Mouse (Mus musculus) small intestine, adult 2 months (tissue): ENCODE results near the gene Tns3. TPM values are rescaled to one million over a fixed set of nuclear protein-coding genes. Genes with fewer than 3 reads are reported as not detected.

ENCODE experiments used
- H3K27ac ChIP-seq: fragments of 200-500 bp; 2 replicates; pipeline ENCODE4 v1.5.1; 2012; ENCODE audit warnings: low read depth, low read length, control low read depth, inconsistent platforms; ENCODE audit not compliant: insufficient read depth
- H3K27me3 ChIP-seq: fragments of 200-500 bp; 2 replicates; pipeline ENCODE4 v1.6.1; 2012; ENCODE audit warnings: mild to moderate bottlenecking, moderate library complexity, low read length, inconsistent platforms; ENCODE audit not compliant: control insufficient read depth, insufficient read depth
- H3K36me3 ChIP-seq: fragments of 200-500 bp; 2 replicates; pipeline ENCODE4 v1.6.1; 2012; ENCODE audit warnings: mild to moderate bottlenecking, low read length, control low read depth, inconsistent platforms; ENCODE audit not compliant: control insufficient read depth, insufficient read depth
- H3K4me1 ChIP-seq: fragments of 200-500 bp; 2 replicates; pipeline ENCODE4 v1.6.1; 2012; ENCODE audit warnings: low read length, inconsistent platforms, mixed read lengths; ENCODE audit not compliant: control insufficient read depth, insufficient read depth, insufficient read length
- H3K4me3 ChIP-seq: fragments of 200-500 bp; 2 replicates; pipeline ENCODE4 v1.5.1; 2012; ENCODE audit warnings: low read depth, mild to moderate bottlenecking, control low read depth, inconsistent platforms, low read length, moderate library complexity
- CTCF ChIP-seq: fragments of 200-500 bp; IDR thresholded peaks from 2 replicates; pipeline ENCODE4 v1.5.1; 2012; ENCODE audit warnings: low read depth, mild to moderate bottlenecking, control low read depth, inconsistent platforms, low read length, moderate library complexity, mixed read lengths; ENCODE audit not compliant: insufficient replicate concordance, insufficient read length; ENCODE audit errors: extremely low read depth
- POLR2A ChIP-seq: fragments of 200-500 bp; IDR thresholded peaks from 2 replicates; pipeline ENCODE4 v1.6.1; 2012; ENCODE audit warnings: low read depth, mild to moderate bottlenecking, control low read depth, inconsistent platforms, low read length, moderate library complexity
- WGBS: fragments of 180-500 bp; shearing (Covaris S2); methylation state at CpG from one replicate; pipeline ENCODE4 v1.1.7; 2018; 5-methylcytosine and 5-hydroxymethylcytosine counted together
- polyA plus RNA-seq: library from polyadenylated mRNA; depleted of rRNA; stranded (reverse); fragments of >200 nt; gene quantifications from 2 replicates; pipeline ENCODE4 v1.2.3, GENCODE M21; 2012

Tns3 gene
- polyA plus RNA-seq, 1 experiment = 24.9 TPM

DNA sequence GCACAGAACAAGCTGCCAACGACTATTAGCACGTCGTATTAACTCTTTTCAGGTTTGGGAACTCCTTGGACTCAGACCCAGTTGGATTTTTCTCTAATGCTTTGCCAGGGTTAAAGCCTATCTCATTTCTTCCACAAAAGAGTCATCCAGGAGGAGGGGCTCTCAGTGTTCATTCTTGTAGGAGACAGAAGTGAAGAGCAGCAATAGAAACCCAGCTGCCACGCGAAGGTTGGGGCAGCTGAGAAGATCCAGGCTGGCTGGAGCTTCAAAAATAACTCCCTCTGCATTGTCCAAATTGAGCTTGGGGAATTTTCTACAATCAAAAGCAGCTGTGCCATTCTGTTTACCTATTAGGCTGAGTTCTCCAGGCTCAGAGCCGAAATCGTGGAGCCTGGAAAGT, 16.3 kb upstream of the Tns3 start:
- H3K27ac ChIP-seq = no peak overlapping the region
- WGBS = 64% methylated on average over 7 of the region's 7 CpGs

DNA sequence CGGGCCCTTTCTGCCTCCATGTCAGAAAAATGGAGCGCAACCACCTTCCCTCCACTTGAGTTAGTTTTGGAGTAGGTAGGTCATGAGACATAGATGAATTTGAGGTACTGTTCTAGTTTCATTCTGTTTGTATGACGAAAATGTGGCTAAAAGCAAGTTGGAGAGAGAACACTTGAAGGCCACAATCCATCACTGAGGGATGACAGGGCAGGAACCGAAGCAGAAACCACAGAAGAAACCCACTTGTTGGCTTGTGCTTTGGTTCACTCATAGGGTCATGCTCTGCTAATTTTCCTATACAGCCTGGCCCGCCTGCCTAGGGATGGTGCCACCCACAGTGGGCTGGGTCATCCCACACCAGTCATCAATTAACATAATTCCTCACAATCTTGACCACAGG, 14.9 kb upstream of the Tns3 start:
- peaks cover 2% of the 10 kb centered on the region; the same call in 1 of the 2 replicates for H3K4me1 ChIP-seq
- H3K27me3 ChIP-seq = no peaks in the 10 kb centered on the region
- H3K27ac ChIP-seq = no peak overlapping the region
- TF ChIP-seq POLR2A = no peak
- TF ChIP-seq CTCF = no peak
- no peak overlapping the region for H3K4me3 ChIP-seq
- H3K36me3 ChIP-seq = no peaks in the 10 kb centered on the region
- WGBS = 87% methylated on average over 5 of the region's 5 CpGs

More for the DNA sequence above, 16.3 kb upstream of the Tns3 start:
- Histone ChIP-seq H3K27me3 (no peaks in the 10 kb centered on the region), H3K4me3 (no peak overlapping the region), H3K36me3 (no peaks in the 10 kb centered on the region), H3K4me1 (peaks cover 2% of the 10 kb centered on the region; the same call in 1 of the 2 replicates)
- TF ChIP-seq CTCF (no peak), POLR2A (no peak)

DNA sequence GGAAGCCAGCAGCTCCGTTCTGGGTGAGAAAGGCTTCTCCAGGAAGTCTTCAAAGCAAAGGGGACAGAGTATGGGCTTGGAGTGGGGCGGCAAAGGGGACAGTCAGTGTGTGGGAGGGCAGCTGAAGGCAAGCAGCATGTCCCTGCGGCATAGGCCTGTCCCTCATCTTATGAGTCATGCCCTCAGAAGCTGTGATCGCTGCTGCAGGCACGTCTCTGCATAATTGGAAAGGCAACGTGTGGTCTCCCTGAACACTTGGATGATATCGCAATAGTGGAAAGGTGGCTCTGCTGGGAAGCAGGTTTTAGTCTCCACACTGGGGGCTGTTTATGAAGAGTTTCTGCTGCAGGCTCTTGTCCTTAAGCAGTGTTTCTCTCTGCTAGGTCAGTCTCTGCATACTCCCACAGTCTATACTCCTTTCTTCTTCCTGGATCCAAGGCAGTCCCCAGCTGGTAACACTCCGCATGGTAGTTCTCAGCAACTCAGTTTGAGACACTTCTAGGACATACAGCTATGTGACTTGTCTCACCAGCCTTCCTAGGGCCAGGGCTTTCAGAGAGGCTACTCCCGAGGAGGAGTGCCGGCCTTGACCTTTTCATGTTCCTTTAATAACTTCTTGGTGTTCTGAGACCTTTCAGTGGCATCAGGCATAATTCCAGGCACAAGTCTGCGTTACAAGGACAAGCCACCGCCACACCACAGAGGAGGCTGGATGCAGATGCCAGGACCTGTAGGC, 14.1 kb upstream of the Tns3 start:
- 84% methylated on average over 12 of the region's 12 CpGs for WGBS
- no peak overlapping the region for H3K4me3 ChIP-seq
- TF ChIP-seq CTCF (no peak), POLR2A (no peak)

DNA sequence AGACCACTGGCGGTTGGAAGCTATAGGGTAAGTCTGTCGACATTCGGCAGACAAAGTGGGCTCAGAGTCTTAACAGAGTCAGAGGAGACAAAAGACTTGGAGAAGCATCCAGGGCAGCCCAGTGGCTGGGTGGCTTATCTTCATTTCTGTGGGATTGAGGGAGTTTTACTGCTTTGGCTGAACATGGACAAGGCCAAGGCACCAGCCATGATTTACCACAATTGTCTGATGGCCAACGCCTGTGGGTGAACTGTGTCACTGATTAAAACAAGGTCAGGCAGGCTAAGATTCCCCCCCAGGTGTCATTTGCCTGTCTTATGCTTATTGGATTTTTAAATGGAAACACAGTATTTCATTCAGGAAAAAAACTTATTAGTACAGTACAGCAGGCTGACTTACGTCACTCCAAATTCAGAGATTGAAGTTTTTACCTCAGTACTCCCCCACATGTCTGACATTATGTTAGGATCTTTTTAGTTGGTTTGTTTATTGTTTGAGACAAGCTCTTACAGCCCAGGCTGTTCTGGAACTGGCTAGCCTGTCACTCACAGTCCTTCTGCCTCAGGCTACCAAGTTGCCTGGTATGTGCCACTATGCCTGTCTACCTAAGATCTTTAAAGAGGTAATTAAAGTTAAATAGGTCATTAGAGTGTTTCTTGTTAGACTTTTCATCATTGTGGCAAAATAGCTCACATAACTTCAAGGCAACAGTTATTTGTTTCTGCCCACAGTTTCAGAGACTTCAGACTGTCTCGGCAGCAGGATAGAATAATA, 11.6 kb upstream of the Tns3 start:
- TF ChIP-seq CTCF = no peak
- TF ChIP-seq POLR2A = no peak
- no peak overlapping the region for H3K27ac ChIP-seq
- WGBS = 92% methylated on average over 6 of the region's 6 CpGs
- H3K36me3 ChIP-seq = no peaks in the 10 kb centered on the region
- H3K4me3 ChIP-seq = no peak overlapping the region
- peaks cover 2% of the 10 kb centered on the region; the same call in 1 of the 2 replicates for H3K4me1 ChIP-seq
- no peaks in the 10 kb centered on the region for H3K27me3 ChIP-seq

More for the DNA sequence above, 14.1 kb upstream of the Tns3 start:
- Histone ChIP-seq H3K4me1 (peaks cover 2% of the 10 kb centered on the region; the same call in 1 of the 2 replicates), H3K27ac (no peak overlapping the region), H3K36me3 (no peaks in the 10 kb centered on the region), H3K27me3 (no peaks in the 10 kb centered on the region)

DNA sequence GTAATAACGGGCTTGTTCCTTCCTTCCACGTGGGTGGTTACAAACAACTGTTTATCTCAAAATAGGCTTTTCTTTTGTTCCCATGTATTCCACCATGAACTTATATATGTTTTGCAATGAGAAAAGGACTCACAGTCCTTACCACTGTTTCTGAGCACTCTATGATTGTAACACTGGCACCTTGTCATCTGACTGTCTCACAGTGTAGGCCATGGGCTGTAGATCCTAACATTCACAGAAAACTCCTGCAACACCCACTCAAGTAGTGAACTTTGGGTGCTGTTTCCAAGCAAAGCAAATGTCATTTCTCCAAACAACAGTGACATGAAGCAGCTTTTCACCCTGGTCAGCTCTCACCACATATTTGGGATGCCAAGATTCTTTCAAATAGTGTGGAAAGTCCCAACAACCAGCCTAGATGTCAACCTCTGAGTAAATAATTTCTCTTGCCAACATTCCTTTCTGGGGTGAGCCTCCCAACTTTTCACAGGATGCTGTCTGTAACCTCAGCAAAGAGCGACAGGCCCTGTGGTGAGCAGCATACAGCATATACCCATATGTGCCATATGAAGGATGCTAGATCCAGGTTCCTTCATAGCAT, 10.3 kb upstream of the Tns3 start:
- 75% methylated on average over 3 of the region's 3 CpGs for WGBS
- H3K4me1 ChIP-seq = peaks cover 2% of the 10 kb centered on the region; the same call in 1 of the 2 replicates
- no peaks in the 10 kb centered on the region for H3K36me3 ChIP-seq
- H3K4me3 ChIP-seq = no peak overlapping the region
- H3K27ac ChIP-seq = no peak overlapping the region
- TF ChIP-seq POLR2A (no peak), CTCF (no peak)
- H3K27me3 ChIP-seq = no peaks in the 10 kb centered on the region

DNA sequence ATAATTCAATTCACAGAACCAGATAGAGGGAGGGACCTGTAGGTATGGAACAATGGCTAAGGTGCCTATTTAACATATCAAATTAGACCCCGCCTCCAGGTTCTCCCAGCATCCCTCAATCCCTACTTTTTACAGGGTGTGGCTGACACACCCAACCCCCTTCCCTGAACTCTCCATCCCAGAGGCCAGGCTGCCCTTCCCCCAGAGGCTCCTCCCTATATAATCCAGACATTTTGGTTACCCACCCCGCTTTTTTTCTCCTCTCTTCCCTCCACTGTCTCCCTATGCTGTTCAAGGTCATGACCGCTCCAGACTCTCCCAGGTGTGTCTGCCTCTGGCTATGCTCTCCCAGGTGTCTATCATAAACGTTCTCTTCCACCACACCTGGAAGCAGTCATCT, 7.4 kb upstream of the Tns3 start:
- TF ChIP-seq POLR2A (no peak), CTCF (no peak)
- Histone ChIP-seq H3K27me3 (no peaks in the 10 kb centered on the region), H3K27ac (no peak overlapping the region), H3K4me3 (no peak overlapping the region), H3K36me3 (no peaks in the 10 kb centered on the region), H3K4me1 (no peaks in the 10 kb centered on the region; the same call in 1 of the 2 replicates)
- 63% methylated on average over 4 of the region's 4 CpGs for WGBS

DNA sequence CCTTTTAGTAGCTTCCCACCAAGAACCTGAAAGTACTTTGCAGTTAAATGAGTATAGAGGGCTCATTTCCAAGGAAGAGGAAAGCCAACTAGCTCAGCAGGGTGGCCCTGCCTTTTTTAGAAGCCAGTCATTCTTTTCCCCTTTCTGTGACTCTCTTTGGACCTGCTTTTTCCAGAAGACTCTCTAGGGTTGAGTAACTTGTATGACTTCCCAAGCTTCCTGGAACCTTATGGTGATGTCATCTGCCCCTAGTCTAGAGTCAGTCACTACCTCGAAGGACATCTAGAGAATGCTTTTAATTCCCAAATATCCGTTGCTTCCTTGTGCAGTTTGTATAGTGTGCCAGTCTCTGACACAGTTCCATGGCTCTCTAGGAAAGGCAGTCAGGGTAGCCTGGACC, 4.8 kb upstream of the Tns3 start:
- no peak overlapping the region for H3K27ac ChIP-seq
- TF ChIP-seq POLR2A (no peak), CTCF (no peak)
- H3K27me3 ChIP-seq = no peaks in the 10 kb centered on the region
- no peaks in the 10 kb centered on the region; the same call in 1 of the 2 replicates for H3K4me1 ChIP-seq
- H3K36me3 ChIP-seq = no peaks in the 10 kb centered on the region
- WGBS = 60% methylated on average over 2 of the region's 2 CpGs
- no peak overlapping the region for H3K4me3 ChIP-seq
